Mouse (Mus musculus) G1E-ER4 (cell line): Measurements from ENCODE around the gene Rnf115. TPM values are rescaled to one million over a fixed set of nuclear protein-coding genes. Genes with fewer than 3 reads are reported as not detected.

Source experiments
- GATA1 ChIP-seq: IDR thresholded peaks from one replicate; pipeline ENCODE4 v1.8.0; 2012; ENCODE audit warnings: low read length, inconsistent platforms
- polyA plus RNA-seq: library from polyadenylated mRNA; stranded (reverse); fragments of >175 nt; gene quantifications from 2 replicates; pipeline ENCODE4 v1.2.3, GENCODE M21; 2012

Rnf115 gene
- polyA plus RNA-seq, 1 experiment = 25.4 TPM

GRCm38 (mm10) chr3:96834587-96835348 lies 107.3 kb downstream of the Rnf115 start:
- TF ChIP-seq GATA1 = no peak

- TF ChIP-seq GATA1 = no peak
Observed at GRCm38 (mm10) chr3:96836414-96836813, 109.0 kb downstream of the Rnf115 start.

DNA sequence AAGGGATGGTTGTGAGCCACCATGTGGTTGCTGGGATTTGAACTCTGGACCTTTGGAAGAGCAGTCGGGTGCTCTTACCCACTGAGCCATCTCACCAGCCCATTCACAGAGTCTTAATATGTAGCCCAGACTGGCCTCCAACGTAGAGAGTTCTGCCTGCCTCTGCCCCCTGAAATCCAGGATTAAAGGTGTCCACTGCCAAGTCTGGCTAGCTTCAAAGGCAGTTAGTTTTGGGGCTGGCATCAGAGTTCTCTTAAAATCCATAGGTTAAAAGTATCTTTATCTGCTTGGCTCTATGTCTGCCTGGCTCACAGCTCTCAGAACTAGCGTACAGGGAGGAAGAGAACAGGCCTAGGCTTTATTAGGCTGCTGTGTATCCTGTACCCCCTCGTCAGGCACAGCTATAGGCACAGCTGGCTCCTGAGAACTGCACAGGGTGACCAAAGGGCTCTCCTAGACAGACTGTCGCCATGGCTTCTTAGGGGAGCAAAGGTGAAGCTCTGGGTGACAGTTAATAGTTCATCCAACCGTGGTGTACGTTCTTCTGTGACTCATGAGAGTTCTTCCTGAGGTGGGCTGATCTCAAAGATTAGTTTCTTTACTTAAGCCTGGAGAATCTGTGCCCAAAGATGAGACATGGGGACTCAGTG lies 111.7 kb downstream of the Rnf115 start:
- TF ChIP-seq GATA1 = no peak

Other genes with a start within 250 kb of the Rnf115 start
- gene Hfe2, start 202.5 kb upstream of the Rnf115 start, polyA plus RNA-seq = not detected in 2 replicates
- gene Txnip, start 169.7 kb upstream of the Rnf115 start, polyA plus RNA-seq = 9.6 and 10.6 TPM in 2 replicates
- gene Gm16253, start 150.7 kb upstream of the Rnf115 start, polyA plus RNA-seq = not detected in 2 replicates
- gene Polr3gl, start 133.5 kb upstream of the Rnf115 start, polyA plus RNA-seq = 9.8 and 14.7 TPM in 2 replicates
- gene Ankrd34a, start 131.0 kb upstream of the Rnf115 start, polyA plus RNA-seq = 0.03 TPM in 1 of 2 replicates, not detected in the other
- gene Lix1l, start 126.5 kb upstream of the Rnf115 start, polyA plus RNA-seq = 0.70 and 0.92 TPM in 2 replicates
- gene Rbm8a, start 97.7 kb upstream of the Rnf115 start, polyA plus RNA-seq = 51.9 and 144 TPM in 2 replicates
- 3.1 and 4.7 TPM in 2 replicates for gene Pex11b, start 92.3 kb upstream of the Rnf115 start, polyA plus RNA-seq
- 0.16 TPM in 1 of 2 replicates, not detected in the other for gene Gm42957, start 92.2 kb upstream of the Rnf115 start, polyA plus RNA-seq
- gene Itga10, start 82.1 kb upstream of the Rnf115 start, polyA plus RNA-seq = 0.15 and 0.18 TPM in 2 replicates
- not detected in 2 replicates for gene Ankrd35, start 57.5 kb upstream of the Rnf115 start, polyA plus RNA-seq
- gene Pias3, start 31.3 kb upstream of the Rnf115 start, polyA plus RNA-seq = 13.0 and 16.2 TPM in 2 replicates
- gene Nudt17, start 19.1 kb upstream of the Rnf115 start, polyA plus RNA-seq = 0.18 and 0.29 TPM in 2 replicates
- 8.2 and 8.5 TPM in 2 replicates for gene Polr3c, start within 50 bp of the Rnf115 start, polyA plus RNA-seq
- gene Pdzk1, start 101.6 kb downstream of the Rnf115 start, polyA plus RNA-seq = 0.02 TPM in 1 of 2 replicates, not detected in the other
- not detected in 2 replicates for gene Cd160, start 101.7 kb downstream of the Rnf115 start, polyA plus RNA-seq
- gene Gja5, start 177.0 kb downstream of the Rnf115 start, polyA plus RNA-seq = 0.03 and 0.05 TPM in 2 replicates
- 1.9 and 2.9 TPM in 2 replicates for gene Gpr89, start 177.7 kb downstream of the Rnf115 start, polyA plus RNA-seq
- not detected in 2 replicates for gene Gja8, start 198.4 kb downstream of the Rnf115 start, polyA plus RNA-seq